Mouse (Mus musculus) heart, embryonic 16.5 days (tissue): ENCODE results near the gene Aff3. TPM values are rescaled to one million over a fixed set of nuclear protein-coding genes. Genes with fewer than 3 reads are reported as not detected.
A peak's percentile ranks its signal among the peaks of the same experiment; 100 is the strongest.

Experiments
- ATAC-seq: fragments of 200-750 bp; cut with Nextera tagmentation; replicated peaks from 2 replicates; pipeline ENCODE4 v1.8.0; 2017; ENCODE audit warnings: moderate number of reproducible peaks; ENCODE audit not compliant: insufficient read depth, low FRiP score; ENCODE audit errors: extremely low read depth
- H3K27ac ChIP-seq: fragments of 300-500 bp; sonication (generic); 2 replicates; pipeline ENCODE4 v1.5.1; 2014; ENCODE audit warnings: mild to moderate bottlenecking, low read length, control low read depth, moderate library complexity
- H3K27me3 ChIP-seq: fragments of 300-500 bp; sonication (generic); 2 replicates; pipeline ENCODE4 v1.6.1; 2014; ENCODE audit warnings: low read length, mixed read lengths; ENCODE audit not compliant: control insufficient read depth, insufficient read depth
- H3K36me3 ChIP-seq: fragments of 300-500 bp; sonication (generic); 2 replicates; pipeline ENCODE4 v1.6.1; 2014; ENCODE audit not compliant: control insufficient read depth, insufficient read depth
- H3K4me1 ChIP-seq: fragments of 300-500 bp; sonication (generic); 2 replicates; pipeline ENCODE4 v1.6.1; 2014; ENCODE audit warnings: low read length, mixed read lengths; ENCODE audit not compliant: control insufficient read depth, insufficient read depth
- H3K4me2 ChIP-seq: fragments of 300-500 bp; sonication (generic); 2 replicates; pipeline ENCODE4 v1.6.1; 2014; ENCODE audit warnings: low read depth, mild to moderate bottlenecking, control low read depth, low read length
- H3K4me3 ChIP-seq: fragments of 300-500 bp; sonication (generic); 2 replicates; pipeline ENCODE4 v1.5.1; 2014; ENCODE audit warnings: mild to moderate bottlenecking, control low read depth, low read length
- H3K9ac ChIP-seq: fragments of 300-500 bp; sonication (generic); 2 replicates; pipeline ENCODE4 v1.6.1; 2014; ENCODE audit warnings: low read length, control low read depth
- H3K9me3 ChIP-seq: fragments of 300-500 bp; sonication (generic); replicated peaks from 2 replicates; pipeline ENCODE4 v1.6.1; 2016; ENCODE audit warnings: low read length; ENCODE audit not compliant: control insufficient read depth
- WGBS: fragments of 180-500 bp; shearing (Covaris S2); extraction: QIAGEN DNeasy Blood & Tissue Kit; methylation state at CpG from one replicate; pipeline ENCODE4 v1.1.7; 2014; 5-methylcytosine and 5-hydroxymethylcytosine counted together
- polyA plus RNA-seq: library from polyadenylated mRNA; unstranded; fragments of >200 nt; fragmentation: Nextera tagmentation; extraction: Ambion mirVana; gene quantifications from 2 replicates; pipeline ENCODE4 v1.2.1, GENCODE M21; 2015

Gene Aff3
- polyA plus RNA-seq, 1 experiment from 2014 or later: 2.2 TPM

DNA sequence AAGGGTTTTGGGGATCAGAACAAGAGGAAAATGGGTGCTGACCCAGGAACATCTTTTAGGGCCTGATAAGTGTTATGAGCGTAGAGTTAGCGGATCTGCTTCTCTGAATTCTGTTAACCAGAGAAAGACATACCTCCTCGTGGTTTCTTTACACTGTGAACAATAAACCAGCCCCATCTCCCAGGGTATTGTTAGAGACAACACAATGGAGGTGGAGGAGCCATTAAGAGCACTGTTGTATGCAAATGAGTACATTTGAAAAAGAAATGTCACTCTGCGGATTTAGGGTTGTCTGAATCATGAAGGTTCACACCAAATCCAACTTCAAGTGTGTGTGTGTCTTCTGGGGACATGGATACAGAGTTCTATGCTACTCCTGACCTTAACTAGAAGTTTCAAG lies 373.3 kb downstream of the Aff3 start:
- no peaks in the 10 kb centered on the region; the same call in 1 of the 2 replicates for H3K27me3 ChIP-seq
- no peak for ATAC-seq
- H3K9me3 ChIP-seq: no peaks in the 10 kb centered on the region
- no peaks in the 10 kb centered on the region for H3K36me3 ChIP-seq
- H3K4me3 ChIP-seq: no peak overlapping the region
- WGBS: 80% methylated on average over 4 of the region's 4 CpGs
- H3K4me1 ChIP-seq: peaks cover 6% of the 10 kb centered on the region; the same call in 1 of the 2 replicates
- H3K4me2 ChIP-seq: no peak overlapping the region
- no peak overlapping the region for H3K27ac ChIP-seq
- H3K9ac ChIP-seq: no peak overlapping the region

- ATAC-seq: no peak
- H3K27me3 ChIP-seq: no peaks in the 10 kb centered on the region; the same call in 1 of the 2 replicates
- H3K36me3 ChIP-seq: no peaks in the 10 kb centered on the region
- H3K4me3 ChIP-seq: no peak overlapping the region
- H3K4me1 ChIP-seq: peaks cover 6% of the 10 kb centered on the region; the same call in 1 of the 2 replicates
- no peak overlapping the region for H3K4me2 ChIP-seq
- H3K9me3 ChIP-seq: no peaks in the 10 kb centered on the region
- no peak overlapping the region for H3K27ac ChIP-seq
- 86% methylated on average over 7 of the region's 7 CpGs for WGBS
- no peak overlapping the region for H3K9ac ChIP-seq
Measured at GRCm38 (mm10) chr1:38290881-38291280, 373.9 kb downstream of the Aff3 start.

GRCm38 (mm10) chr1:38289891-38290290 lies 374.9 kb downstream of the Aff3 start:
- ATAC-seq: no peak
- Histone ChIP-seq H3K4me2 (no peak overlapping the region), H3K36me3 (no peaks in the 10 kb centered on the region), H3K4me1 (peaks cover 6% of the 10 kb centered on the region; the same call in 1 of the 2 replicates), H3K9ac (no peak overlapping the region), H3K27ac (no peak overlapping the region), H3K4me3 (no peak overlapping the region), H3K27me3 (no peaks in the 10 kb centered on the region; the same call in 1 of the 2 replicates), H3K9me3 (no peaks in the 10 kb centered on the region)
- WGBS: 58% methylated on average over 5 of the region's 5 CpGs

- H3K4me1 ChIP-seq: peaks cover 6% of the 10 kb centered on the region; the same call in 1 of the 2 replicates
- H3K27me3 ChIP-seq: no peaks in the 10 kb centered on the region; the same call in 1 of the 2 replicates
- H3K4me2 ChIP-seq: no peak overlapping the region
- 45% methylated on average over 1 of the region's 1 CpGs for WGBS
- 0 out of 2 replicates have a peak overlapping the region, but pooled peaks have one; percentile 10 for H3K27ac ChIP-seq
- ATAC-seq: peak; percentile 45
- H3K9me3 ChIP-seq: no peaks in the 10 kb centered on the region
- H3K36me3 ChIP-seq: no peaks in the 10 kb centered on the region
- no peak overlapping the region for H3K9ac ChIP-seq
- H3K4me3 ChIP-seq: no peak overlapping the region
Measured at GRCm38 (mm10) chr1:38288716-38289115, 376.0 kb downstream of the Aff3 start.

- no peaks in the 10 kb centered on the region for H3K36me3 ChIP-seq
- 52% methylated on average over 1 of the region's 1 CpGs for WGBS
- no peaks in the 10 kb centered on the region; the same call in 1 of the 2 replicates for H3K27me3 ChIP-seq
- H3K27ac ChIP-seq: no peak overlapping the region
- no peak overlapping the region for H3K9ac ChIP-seq
- no peak overlapping the region for H3K4me2 ChIP-seq
- no peak overlapping the region for H3K4me3 ChIP-seq
- H3K9me3 ChIP-seq: no peaks in the 10 kb centered on the region
- H3K4me1 ChIP-seq: peaks cover 6% of the 10 kb centered on the region; the same call in 1 of the 2 replicates
- no peak for ATAC-seq
Measured at GRCm38 (mm10) chr1:38286551-38286950, 378.2 kb downstream of the Aff3 start.

DNA sequence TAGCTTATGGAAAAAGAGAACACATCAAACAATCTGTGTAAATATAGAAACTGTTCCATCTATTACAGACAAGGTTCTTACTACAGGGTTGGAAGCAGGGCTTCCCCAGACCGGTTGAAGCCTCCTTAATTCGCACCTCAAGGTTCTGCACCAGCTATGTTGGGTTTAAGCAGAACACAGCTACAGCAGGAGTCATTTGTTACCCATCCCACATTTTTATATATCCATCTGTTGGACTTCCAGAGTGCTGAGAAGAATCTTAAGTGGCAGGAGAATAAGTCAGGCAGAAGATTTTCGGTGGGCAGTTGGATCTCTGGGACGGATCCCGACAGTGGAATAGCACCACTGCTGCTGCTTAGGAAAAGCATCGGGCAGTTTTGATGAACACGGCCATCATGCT lies 384.2 kb downstream of the Aff3 start:
- ATAC-seq: no peak
- H3K9ac ChIP-seq: no peak overlapping the region
- no peaks in the 10 kb centered on the region for H3K36me3 ChIP-seq
- no peak overlapping the region for H3K4me2 ChIP-seq
- H3K27ac ChIP-seq: no peak overlapping the region
- H3K9me3 ChIP-seq: no peaks in the 10 kb centered on the region
- H3K4me3 ChIP-seq: no peak overlapping the region
- WGBS: 84% methylated on average over 7 of the region's 7 CpGs
- H3K27me3 ChIP-seq: no peaks in the 10 kb centered on the region
- H3K4me1 ChIP-seq: no peaks in the 10 kb centered on the region

DNA sequence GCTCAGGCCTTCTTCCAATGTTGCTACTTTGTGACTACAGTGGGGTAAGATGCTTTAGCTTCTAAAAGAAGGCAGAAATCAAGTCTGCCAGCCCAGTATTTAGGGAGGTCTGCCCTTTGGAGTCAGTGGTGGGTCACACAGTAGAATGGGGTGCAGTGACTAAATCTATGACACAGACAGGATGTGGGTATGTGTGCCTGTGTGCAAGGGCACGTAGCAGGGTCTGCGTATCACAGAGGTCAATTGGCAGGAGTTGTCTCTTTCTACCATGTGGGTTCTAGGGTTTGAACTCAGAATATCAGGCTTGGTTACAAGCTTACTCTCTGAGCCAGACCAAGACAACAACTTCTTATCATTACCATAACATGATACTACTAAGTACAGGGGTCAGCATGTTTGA lies 393.4 kb downstream of the Aff3 start:
- Histone ChIP-seq H3K9ac (no peak overlapping the region), H3K4me1 (peaks cover 8% of the 10 kb centered on the region), H3K4me2 (no peak overlapping the region), H3K27ac (no peak overlapping the region), H3K36me3 (no peaks in the 10 kb centered on the region), H3K4me3 (no peak overlapping the region), H3K9me3 (no peaks in the 10 kb centered on the region), H3K27me3 (no peaks in the 10 kb centered on the region)
- 91% methylated on average over 2 of the region's 2 CpGs for WGBS
- no peak for ATAC-seq

GRCm38 (mm10) chr1:38268246-38269042 lies 396.3 kb downstream of the Aff3 start:
- Histone ChIP-seq H3K4me3 (peak overlapping the region; percentile 4; the same call in 1 of the 2 replicates), H3K9ac (no peak overlapping the region), H3K4me2 (peak overlapping the region; percentile 42), H3K4me1 (peaks cover 11% of the 10 kb centered on the region), H3K36me3 (no peaks in the 10 kb centered on the region), H3K9me3 (peaks cover 3% of the 10 kb centered on the region; the same call in 1 of the 2 replicates), H3K27me3 (no peaks in the 10 kb centered on the region), H3K27ac (no peak overlapping the region)
- ATAC-seq: no peak
- 52% methylated on average over 20 of the region's 20 CpGs for WGBS

GRCm38 (mm10) chr1:38263251-38263650 lies 401.5 kb downstream of the Aff3 start:
- 0 out of 2 replicates have a peak overlapping the region, but pooled peaks have one; percentile 1 for H3K4me2 ChIP-seq

More at GRCm38 (mm10) chr1:38263251-38263650, 401.5 kb downstream of the Aff3 start:
- Histone ChIP-seq H3K9ac (no peak overlapping the region), H3K27me3 (no peaks in the 10 kb centered on the region), H3K9me3 (peaks cover 3% of the 10 kb centered on the region; the same call in 1 of the 2 replicates), H3K36me3 (no peaks in the 10 kb centered on the region), H3K27ac (no peak overlapping the region), H3K4me3 (no peak overlapping the region), H3K4me1 (peaks cover 6% of the 10 kb centered on the region)
- ATAC-seq: no peak
- 54% methylated on average over 8 of the region's 8 CpGs for WGBS
